Mouse (Mus musculus) intestine, embryonic 14.5 days (tissue): ENCODE data around the gene Pou2f1. TPM values are rescaled to one million over a fixed set of nuclear protein-coding genes. Genes with fewer than 3 reads are reported as not detected.

Experiments
- ATAC-seq: fragments of 200-750 bp; cut with Nextera tagmentation; replicated peaks from 2 replicates; pipeline ENCODE4 v1.8.0; 2017; ENCODE audit warnings: low read depth, moderate number of reproducible peaks, moderate TSS enrichment, moderate library complexity; ENCODE audit not compliant: low FRiP score, low TSS enrichment
- DNase-seq: peaks from one replicate; pipeline ENCODE4 v3.0.0-alpha.2; 2018; ENCODE audit warnings: low spot score
- H3K27ac ChIP-seq: fragments of 300-500 bp; sonication (generic); 2 replicates; pipeline ENCODE4 v1.5.1; 2014; ENCODE audit warnings: low read depth, mild to moderate bottlenecking, control low read depth
- H3K27me3 ChIP-seq: fragments of 300-500 bp; sonication (generic); replicated peaks from 2 replicates; pipeline ENCODE4 v1.6.1; 2014; ENCODE audit warnings: low read length, control low read depth; ENCODE audit not compliant: control insufficient read depth, insufficient read depth
- H3K36me3 ChIP-seq: fragments of 300-500 bp; sonication (generic); 2 replicates; pipeline ENCODE4 v1.6.1; 2014; ENCODE audit warnings: low read length, control low read depth; ENCODE audit not compliant: control insufficient read depth, insufficient read depth
- H3K4me1 ChIP-seq: fragments of 300-500 bp; sonication (generic); replicated peaks from 2 replicates; pipeline ENCODE4 v1.6.1; 2014; ENCODE audit warnings: low read length, control low read depth, mixed read lengths; ENCODE audit not compliant: control insufficient read depth, insufficient read depth
- H3K4me2 ChIP-seq: fragments of 300-500 bp; sonication (generic); 2 replicates; pipeline ENCODE4 v1.6.1; 2014; ENCODE audit warnings: low read length
- H3K4me3 ChIP-seq: fragments of 300-500 bp; sonication (generic); 2 replicates; pipeline ENCODE4 v1.5.1; 2014; ENCODE audit warnings: low read depth, low read length, control low read depth, mixed read lengths
- H3K9ac ChIP-seq: fragments of 300-500 bp; sonication (generic); 2 replicates; pipeline ENCODE4 v1.6.1; 2014; ENCODE audit warnings: mild to moderate bottlenecking, low read length
- H3K9me3 ChIP-seq: fragments of 300-500 bp; sonication (generic); 2 replicates; pipeline ENCODE4 v1.6.1; 2016; ENCODE audit warnings: low read length, control low read depth; ENCODE audit not compliant: control insufficient read depth
- WGBS: fragments of 180-500 bp; shearing (Covaris S2); extraction: QIAGEN DNeasy Blood & Tissue Kit; methylation state at CpG from one replicate; pipeline ENCODE4 v1.1.7; 2014; 5-methylcytosine and 5-hydroxymethylcytosine counted together
- polyA plus RNA-seq: library from polyadenylated mRNA; unstranded; fragments of >200 nt; fragmentation: Nextera tagmentation; extraction: Ambion mirVana; gene quantifications from 2 replicates; pipeline ENCODE4 v1.2.1, GENCODE M21; 2014

Pou2f1 gene
- polyA plus RNA-seq, 1 experiment from 2014 or later, result 20.1 TPM

DNA sequence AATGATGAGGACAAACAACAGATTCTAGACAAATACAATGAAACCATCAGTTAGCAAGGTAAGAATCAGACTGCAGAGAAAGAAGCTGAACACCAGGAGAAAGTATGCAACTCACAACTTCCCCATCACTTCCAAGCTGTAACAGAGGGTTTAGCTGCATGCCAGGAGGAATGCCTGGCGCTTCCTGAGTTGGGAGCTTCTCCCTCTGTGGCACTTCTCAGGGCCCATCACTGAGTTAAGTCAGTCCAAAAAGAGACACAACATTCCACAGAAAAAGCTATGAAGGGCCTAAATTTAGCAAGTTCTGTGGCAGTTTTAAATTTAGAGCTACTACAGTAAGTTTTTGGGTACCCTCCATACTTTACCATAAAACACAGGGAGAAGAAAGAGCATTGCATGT lies 59.2 kb downstream of the Pou2f1 start:
- Histone ChIP-seq H3K4me3 (no peak overlapping the region), H3K4me1 (no peaks in the 10 kb centered on the region), H3K9ac (no peak overlapping the region), H3K36me3 (no peaks in the 10 kb centered on the region), H3K9me3 (no peaks in the 10 kb centered on the region), H3K27me3 (no peaks in the 10 kb centered on the region), H3K27ac (no peak overlapping the region), H3K4me2 (no peak overlapping the region)
- ATAC-seq, result no peak
- WGBS, result 92% methylated on average over 1 of the region's 1 CpGs
- DNase-seq, result no peak

GRCm38 (mm10) chr1:165935466-165935818 lies 67.0 kb downstream of the Pou2f1 start:
- Histone ChIP-seq H3K9ac (no peak overlapping the region), H3K36me3 (no peaks in the 10 kb centered on the region), H3K4me1 (no peaks in the 10 kb centered on the region), H3K9me3 (no peaks in the 10 kb centered on the region), H3K27ac (no peak overlapping the region), H3K27me3 (no peaks in the 10 kb centered on the region), H3K4me2 (no peak overlapping the region), H3K4me3 (no peak overlapping the region)
- no peak for ATAC-seq
- DNase-seq, result no peak
- WGBS, result 95% methylated on average over 2 of the region's 2 CpGs

DNA sequence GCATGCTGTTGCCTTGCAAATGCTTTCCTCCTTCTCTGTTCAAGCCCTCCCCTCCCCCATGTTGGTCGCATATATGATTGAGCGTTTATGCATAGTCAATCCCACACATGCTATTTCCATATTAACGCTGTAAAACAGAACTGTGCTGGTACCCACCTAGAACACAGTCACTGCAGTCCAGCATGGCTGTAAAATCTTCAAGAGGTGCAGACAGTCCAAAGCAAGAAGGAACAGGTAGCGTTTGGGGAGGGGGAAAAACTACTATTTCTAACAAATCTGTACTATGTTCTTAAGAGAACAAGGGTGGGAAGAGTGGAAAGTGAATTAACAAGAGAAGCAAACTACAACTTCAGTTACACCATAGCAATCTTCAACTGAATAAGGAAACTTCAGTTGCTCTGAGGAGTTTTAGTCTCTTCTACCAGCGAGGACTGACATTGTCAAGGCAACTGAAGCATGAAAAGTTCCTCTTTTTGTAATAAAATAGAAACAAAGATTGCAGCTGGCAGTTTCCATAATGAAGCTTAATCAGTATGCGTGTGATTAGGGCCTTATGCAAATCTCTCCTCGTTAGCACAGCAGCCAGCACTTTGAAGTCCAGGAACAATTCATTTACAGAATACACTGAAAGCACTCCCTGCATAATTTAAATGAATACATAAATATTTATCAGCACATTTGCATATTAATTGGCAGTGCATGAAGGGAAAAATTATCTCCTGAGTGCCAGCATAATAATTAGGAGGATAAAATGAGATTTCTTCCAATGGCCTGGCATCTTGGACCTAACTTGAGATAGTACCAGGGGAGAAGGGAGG lies 67.6 kb downstream of the Pou2f1 start:
- Histone ChIP-seq H3K27me3 (no peaks in the 10 kb centered on the region), H3K27ac (no peak overlapping the region), H3K4me1 (no peaks in the 10 kb centered on the region), H3K4me3 (no peak overlapping the region), H3K36me3 (no peaks in the 10 kb centered on the region), H3K4me2 (no peak overlapping the region), H3K9ac (no peak overlapping the region), H3K9me3 (no peaks in the 10 kb centered on the region)
- WGBS, result 80% methylated on average over 7 of the region's 7 CpGs
- DNase-seq, result no peak
- ATAC-seq, result no peak

DNA sequence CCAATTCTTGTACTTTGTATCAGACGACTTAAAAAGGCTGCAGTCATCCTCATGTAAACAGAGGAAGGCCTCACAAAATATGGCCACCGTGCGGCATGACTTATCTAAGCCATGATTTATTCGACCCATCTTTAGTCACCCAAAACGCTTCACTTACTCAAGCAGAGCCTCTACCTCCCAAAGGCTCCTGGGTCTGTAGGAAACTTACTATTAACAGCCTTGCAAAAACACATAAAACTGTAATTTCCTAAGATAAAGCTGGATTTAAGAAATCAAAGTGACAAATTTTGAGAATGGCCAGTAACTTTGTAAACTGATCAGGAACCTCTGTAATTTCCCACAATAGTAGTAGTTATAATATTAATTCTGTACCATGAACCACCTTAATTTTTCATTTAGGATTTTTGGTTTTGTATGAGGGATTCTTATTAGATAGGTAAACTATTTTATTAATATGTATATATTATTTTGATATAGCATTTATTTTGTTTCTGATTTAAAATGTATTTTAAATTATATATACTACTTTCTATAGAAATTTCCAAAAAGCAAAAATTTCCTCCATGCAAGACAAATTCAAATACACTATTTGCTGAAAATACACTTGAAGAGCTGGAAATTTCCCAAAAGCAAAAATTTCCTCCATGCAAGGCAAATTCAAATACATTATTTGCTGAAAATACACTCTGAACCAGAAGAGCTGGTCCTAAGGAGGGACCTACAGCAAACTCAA lies 68.4 kb downstream of the Pou2f1 start:
- no peaks in the 10 kb centered on the region for H3K27me3 ChIP-seq
- no peak overlapping the region for H3K4me3 ChIP-seq
- DNase-seq (no peak), ATAC-seq (no peak)
- H3K4me1 ChIP-seq, result no peaks in the 10 kb centered on the region
- no peak overlapping the region for H3K4me2 ChIP-seq
- H3K27ac ChIP-seq, result no peak overlapping the region
- no peaks in the 10 kb centered on the region for H3K36me3 ChIP-seq
- WGBS, result 55% methylated on average over 5 of the region's 5 CpGs
- no peaks in the 10 kb centered on the region for H3K9me3 ChIP-seq
- no peak overlapping the region for H3K9ac ChIP-seq

GRCm38 (mm10) chr1:165932842-165933241 lies 69.6 kb downstream of the Pou2f1 start:
- Histone ChIP-seq H3K27me3 (no peaks in the 10 kb centered on the region), H3K27ac (no peak overlapping the region), H3K9ac (no peak overlapping the region), H3K4me3 (no peak overlapping the region), H3K36me3 (no peaks in the 10 kb centered on the region), H3K4me1 (no peaks in the 10 kb centered on the region), H3K9me3 (no peaks in the 10 kb centered on the region), H3K4me2 (no peak overlapping the region)
- ATAC-seq (no peak), DNase-seq (no peak)
- WGBS, result 94% methylated on average over 2 of the region's 2 CpGs

GRCm38 (mm10) chr1:165930510-165930909 lies 72.0 kb downstream of the Pou2f1 start:
- Histone ChIP-seq H3K27ac (no peak overlapping the region), H3K36me3 (no peaks in the 10 kb centered on the region), H3K9ac (no peak overlapping the region), H3K4me1 (no peaks in the 10 kb centered on the region), H3K4me3 (no peak overlapping the region), H3K9me3 (no peaks in the 10 kb centered on the region), H3K4me2 (no peak overlapping the region), H3K27me3 (no peaks in the 10 kb centered on the region)
- 88% methylated on average over 3 of the region's 3 CpGs for WGBS
- DNase-seq, result no peak
- no peak for ATAC-seq

GRCm38 (mm10) chr1:165927507-165928279 lies 74.8 kb downstream of the Pou2f1 start:
- no peaks in the 10 kb centered on the region for H3K27me3 ChIP-seq
- no peak overlapping the region for H3K4me3 ChIP-seq
- H3K4me2 ChIP-seq, result no peak overlapping the region
- no peaks in the 10 kb centered on the region for H3K9me3 ChIP-seq
- WGBS, result 91% methylated on average over 7 of the region's 7 CpGs
- DNase-seq, result no peak
- no peak overlapping the region for H3K9ac ChIP-seq
- H3K36me3 ChIP-seq, result no peaks in the 10 kb centered on the region
- no peak overlapping the region for H3K27ac ChIP-seq
- ATAC-seq, result no peak
- H3K4me1 ChIP-seq, result no peaks in the 10 kb centered on the region

DNA sequence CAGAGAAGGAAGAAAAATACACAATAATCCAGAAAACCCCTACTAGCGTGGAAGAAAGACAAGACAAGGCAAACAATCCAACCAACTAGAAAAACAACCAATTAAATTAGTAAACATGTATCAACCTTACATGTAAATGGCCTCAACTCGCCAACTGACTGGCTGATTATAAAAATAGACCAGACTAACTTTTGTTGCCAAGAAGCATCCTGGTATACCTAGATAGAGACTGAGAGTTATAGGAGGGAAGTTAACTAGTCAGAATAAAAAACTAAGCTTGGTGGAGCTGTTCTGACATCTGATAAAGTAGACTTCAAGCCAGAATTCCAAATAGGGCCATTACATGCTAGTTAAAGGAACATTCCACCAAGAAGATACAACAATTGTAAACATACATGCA lies 77.3 kb downstream of the Pou2f1 start:
- no peaks in the 10 kb centered on the region for H3K27me3 ChIP-seq
- no peak overlapping the region for H3K9ac ChIP-seq
- H3K9me3 ChIP-seq, result no peaks in the 10 kb centered on the region
- no peaks in the 10 kb centered on the region for H3K36me3 ChIP-seq
- DNase-seq (no peak), ATAC-seq (no peak)
- H3K4me3 ChIP-seq, result no peak overlapping the region
- no peak overlapping the region for H3K4me2 ChIP-seq
- 88% methylated on average over 2 of the region's 2 CpGs for WGBS
- no peaks in the 10 kb centered on the region for H3K4me1 ChIP-seq
- H3K27ac ChIP-seq, result no peak overlapping the region
